Mouse (Mus musculus) intestine, embryonic 14.5 days (tissue): ENCODE results near the gene Sptbn4. TPM values are rescaled to one million over a fixed set of nuclear protein-coding genes. Genes with fewer than 3 reads are reported as not detected.

Experiments used
- ATAC-seq: fragments of 200-750 bp; cut with Nextera tagmentation; replicated peaks from 2 replicates; pipeline ENCODE4 v1.8.0; 2017; ENCODE audit warnings: low read depth, moderate number of reproducible peaks, moderate TSS enrichment, moderate library complexity; ENCODE audit not compliant: low FRiP score, low TSS enrichment
- DNase-seq: peaks from one replicate; pipeline ENCODE4 v3.0.0-alpha.2; 2018; ENCODE audit warnings: low spot score
- H3K27ac ChIP-seq: fragments of 300-500 bp; sonication (generic); 2 replicates; pipeline ENCODE4 v1.5.1; 2014; ENCODE audit warnings: low read depth, mild to moderate bottlenecking, control low read depth
- H3K27me3 ChIP-seq: fragments of 300-500 bp; sonication (generic); replicated peaks from 2 replicates; pipeline ENCODE4 v1.6.1; 2014; ENCODE audit warnings: low read length, control low read depth; ENCODE audit not compliant: control insufficient read depth, insufficient read depth
- H3K36me3 ChIP-seq: fragments of 300-500 bp; sonication (generic); 2 replicates; pipeline ENCODE4 v1.6.1; 2014; ENCODE audit warnings: low read length, control low read depth; ENCODE audit not compliant: control insufficient read depth, insufficient read depth
- H3K4me1 ChIP-seq: fragments of 300-500 bp; sonication (generic); replicated peaks from 2 replicates; pipeline ENCODE4 v1.6.1; 2014; ENCODE audit warnings: low read length, control low read depth, mixed read lengths; ENCODE audit not compliant: control insufficient read depth, insufficient read depth
- H3K4me2 ChIP-seq: fragments of 300-500 bp; sonication (generic); 2 replicates; pipeline ENCODE4 v1.6.1; 2014; ENCODE audit warnings: low read length
- H3K4me3 ChIP-seq: fragments of 300-500 bp; sonication (generic); 2 replicates; pipeline ENCODE4 v1.5.1; 2014; ENCODE audit warnings: low read depth, low read length, control low read depth, mixed read lengths
- H3K9ac ChIP-seq: fragments of 300-500 bp; sonication (generic); 2 replicates; pipeline ENCODE4 v1.6.1; 2014; ENCODE audit warnings: mild to moderate bottlenecking, low read length
- H3K9me3 ChIP-seq: fragments of 300-500 bp; sonication (generic); 2 replicates; pipeline ENCODE4 v1.6.1; 2016; ENCODE audit warnings: low read length, control low read depth; ENCODE audit not compliant: control insufficient read depth
- WGBS: fragments of 180-500 bp; shearing (Covaris S2); extraction: QIAGEN DNeasy Blood & Tissue Kit; methylation state at CpG from one replicate; pipeline ENCODE4 v1.1.7; 2014; 5-methylcytosine and 5-hydroxymethylcytosine counted together
- polyA plus RNA-seq: library from polyadenylated mRNA; unstranded; fragments of >200 nt; fragmentation: Nextera tagmentation; extraction: Ambion mirVana; gene quantifications from 2 replicates; pipeline ENCODE4 v1.2.1, GENCODE M21; 2014

Gene Sptbn4
- polyA plus RNA-seq, 1 experiment from 2014 or later: 0.34 TPM

GRCm38 (mm10) chr7:27328161-27328560 is 119.3 kb downstream of the Sptbn4 start:
- Histone ChIP-seq H3K27me3 (peaks cover 42% of the 10 kb centered on the region), H3K4me1 (peaks cover 16% of the 10 kb centered on the region)
- 87% methylated on average over 11 of the region's 11 CpGs for WGBS

DNA sequence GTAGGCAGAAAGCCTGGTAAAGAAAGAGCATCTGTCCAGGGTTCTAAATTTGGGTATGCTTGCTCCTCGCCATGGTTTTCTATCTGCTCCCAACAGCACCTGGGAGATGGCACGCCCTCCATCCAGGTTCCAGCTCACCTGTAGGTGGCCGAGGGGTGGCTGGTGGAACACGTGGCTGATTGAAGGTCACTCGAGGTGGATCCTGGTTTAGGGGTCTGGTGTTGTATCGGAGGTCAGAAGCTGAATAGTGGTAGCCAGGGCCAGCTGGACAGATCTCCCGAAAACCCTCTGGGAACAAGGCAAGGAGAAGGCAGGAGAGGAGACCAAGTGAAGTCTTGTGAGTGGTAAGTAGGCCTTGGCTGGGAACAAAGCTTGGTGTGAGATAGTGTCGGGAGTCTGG is 120.0 kb downstream of the Sptbn4 start:
- no peak overlapping the region for H3K27ac ChIP-seq
- WGBS: 92% methylated on average over 8 of the region's 8 CpGs
- no peak overlapping the region for H3K9ac ChIP-seq
- no peak overlapping the region for H3K4me3 ChIP-seq
- no peak for DNase-seq
- H3K4me2 ChIP-seq: no peak overlapping the region
- peaks cover 42% of the 10 kb centered on the region for H3K27me3 ChIP-seq
- H3K36me3 ChIP-seq: peaks cover 34% of the 10 kb centered on the region
- no peaks in the 10 kb centered on the region for H3K9me3 ChIP-seq
- no peak for ATAC-seq
- peaks cover 16% of the 10 kb centered on the region for H3K4me1 ChIP-seq

More at GRCm38 (mm10) chr7:27328161-27328560, 119.3 kb downstream of the Sptbn4 start:
- Histone ChIP-seq H3K4me2 (no peak overlapping the region), H3K27ac (no peak overlapping the region), H3K9ac (no peak overlapping the region), H3K4me3 (no peak overlapping the region), H3K9me3 (no peaks in the 10 kb centered on the region), H3K36me3 (peaks cover 28% of the 10 kb centered on the region; the same call in 1 of the 2 replicates)
- ATAC-seq: no peak
- no peak for DNase-seq

- Histone ChIP-seq H3K36me3 (peaks cover 46% of the 10 kb centered on the region), H3K27me3 (peaks cover 42% of the 10 kb centered on the region), H3K27ac (no peak overlapping the region), H3K4me1 (peaks cover 9% of the 10 kb centered on the region), H3K9ac (no peak overlapping the region), H3K4me3 (peak overlapping the region; percentile 3), H3K9me3 (no peaks in the 10 kb centered on the region), H3K4me2 (peak overlapping the region; percentile 14)
- ATAC-seq (no peak), DNase-seq (no peak)
- WGBS: 47% methylated on average over 34 of the region's 34 CpGs
These were observed 121.2 kb downstream of the Sptbn4 start for GRCm38 (mm10) chr7:27326101-27326880.

DNA sequence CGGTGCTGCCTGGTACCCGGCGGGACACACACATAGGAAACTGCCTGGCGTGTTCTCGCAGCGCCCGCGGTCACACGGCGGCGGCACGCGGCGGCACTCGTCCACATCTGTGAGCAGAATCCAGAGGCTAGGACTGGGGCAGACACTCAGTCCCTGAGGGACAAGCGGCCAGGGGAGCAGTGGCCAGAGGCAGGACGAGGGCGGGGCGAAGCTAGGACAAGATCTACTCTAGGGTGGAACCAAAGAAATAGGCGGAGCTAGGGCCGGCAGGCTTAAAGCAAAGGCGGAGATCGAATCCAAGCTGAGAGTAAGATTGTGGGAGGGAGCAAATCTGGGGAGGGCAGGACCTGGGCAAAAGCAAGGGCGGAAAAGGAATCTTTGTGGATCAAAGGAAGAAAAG is 121.8 kb downstream of the Sptbn4 start:
- DNase-seq: no peak
- ATAC-seq: no peak
- Histone ChIP-seq H3K36me3 (peaks cover 50% of the 10 kb centered on the region), H3K4me1 (peaks cover 9% of the 10 kb centered on the region), H3K4me2 (peak overlapping the region; percentile 14), H3K27ac (no peak overlapping the region), H3K9me3 (no peaks in the 10 kb centered on the region), H3K9ac (no peak overlapping the region), H3K4me3 (peak overlapping the region; percentile 3), H3K27me3 (peaks cover 42% of the 10 kb centered on the region)
- 12% methylated on average over 24 of the region's 24 CpGs for WGBS

DNA sequence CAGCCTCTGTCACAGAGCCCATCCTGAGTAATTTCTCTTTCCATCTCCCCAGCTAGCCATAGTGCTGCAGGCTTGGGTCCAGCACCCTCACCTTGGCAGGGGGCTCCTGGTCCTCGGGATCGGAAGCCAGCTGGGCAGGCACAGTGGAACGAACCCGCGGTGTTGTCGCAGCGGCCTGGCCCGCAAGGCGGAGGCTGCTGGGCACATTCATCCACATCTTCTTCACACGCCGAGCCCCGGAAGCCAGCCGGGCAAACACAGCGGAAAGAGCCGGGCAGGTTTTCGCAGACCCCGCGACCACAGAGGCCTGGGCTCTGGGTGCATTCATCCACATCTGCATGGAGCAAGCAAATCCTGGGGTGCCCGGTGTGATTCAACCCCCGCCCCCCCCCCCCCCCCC is 122.6 kb downstream of the Sptbn4 start:
- no peak for DNase-seq
- Histone ChIP-seq H3K9me3 (no peaks in the 10 kb centered on the region), H3K36me3 (peaks cover 50% of the 10 kb centered on the region), H3K4me1 (peaks cover 9% of the 10 kb centered on the region; the same call in 1 of the 2 replicates), H3K4me3 (no peak overlapping the region), H3K4me2 (no peak overlapping the region), H3K27me3 (peaks cover 35% of the 10 kb centered on the region), H3K27ac (no peak overlapping the region), H3K9ac (no peak overlapping the region)
- 51% methylated on average over 20 of the region's 20 CpGs for WGBS
- no peak for ATAC-seq

DNA sequence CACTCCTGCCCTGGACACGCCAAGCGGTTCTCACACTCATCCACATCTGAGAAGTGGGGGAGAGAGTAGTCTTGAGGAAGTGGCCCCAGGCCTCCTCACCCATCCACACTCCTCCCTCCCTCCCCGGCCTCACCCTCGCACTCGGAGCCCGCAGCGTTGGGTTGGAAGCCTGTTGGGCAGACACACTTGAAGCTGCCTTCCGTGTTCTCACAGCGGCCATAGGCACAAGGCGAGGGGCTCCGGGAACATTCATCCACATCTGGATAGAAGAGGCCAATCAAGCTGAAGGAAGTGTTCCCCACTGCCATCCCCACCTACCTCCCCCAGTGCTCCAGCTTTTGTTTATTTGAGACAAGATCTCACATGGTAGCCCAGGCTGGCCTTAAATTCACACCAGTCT is 123.3 kb downstream of the Sptbn4 start:
- no peak overlapping the region for H3K9ac ChIP-seq
- H3K27ac ChIP-seq: no peak overlapping the region
- no peak overlapping the region for H3K4me2 ChIP-seq
- no peak overlapping the region for H3K4me3 ChIP-seq
- no peak for ATAC-seq
- H3K4me1 ChIP-seq: peaks cover 5% of the 10 kb centered on the region; the same call in 1 of the 2 replicates
- no peaks in the 10 kb centered on the region for H3K9me3 ChIP-seq
- 96% methylated on average over 11 of the region's 11 CpGs for WGBS
- no peak for DNase-seq
- peaks cover 31% of the 10 kb centered on the region for H3K27me3 ChIP-seq
- peaks cover 55% of the 10 kb centered on the region for H3K36me3 ChIP-seq

GRCm38 (mm10) chr7:27323001-27323400 is 124.5 kb downstream of the Sptbn4 start:
- 92% methylated on average over 5 of the region's 5 CpGs for WGBS
- ATAC-seq: no peak
- no peaks in the 10 kb centered on the region for H3K9me3 ChIP-seq
- H3K9ac ChIP-seq: no peak overlapping the region
- H3K4me1 ChIP-seq: 0 out of 2 replicates have a peak, but pooled peaks cover 5% of the 10 kb centered on the region
- H3K4me2 ChIP-seq: no peak overlapping the region
- H3K4me3 ChIP-seq: no peak overlapping the region
- no peak overlapping the region for H3K27ac ChIP-seq
- H3K27me3 ChIP-seq: peaks cover 23% of the 10 kb centered on the region
- H3K36me3 ChIP-seq: peaks cover 64% of the 10 kb centered on the region
- no peak for DNase-seq

DNA sequence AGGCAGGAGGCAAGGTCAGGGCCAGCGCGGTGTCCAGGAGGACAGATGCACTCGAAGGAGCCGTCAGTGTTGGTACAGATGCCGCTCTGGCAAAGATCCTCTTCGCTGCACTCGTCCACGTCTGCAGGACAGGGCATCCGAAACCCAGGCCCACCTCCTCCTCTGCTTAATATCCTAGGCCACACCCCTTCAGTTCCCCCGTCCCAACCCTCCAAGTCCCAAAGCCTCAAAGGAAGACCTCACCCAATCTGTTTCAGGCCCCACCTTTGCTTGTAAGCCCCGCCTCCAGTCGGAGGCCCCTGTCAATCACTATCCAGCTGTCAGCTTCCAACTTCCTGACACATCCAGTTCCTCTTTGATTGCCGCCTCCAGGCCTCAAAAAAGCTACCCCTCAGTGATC is 125.2 kb downstream of the Sptbn4 start:
- ATAC-seq (no peak), DNase-seq (no peak)
- H3K9ac ChIP-seq: no peak overlapping the region
- H3K4me3 ChIP-seq: no peak overlapping the region
- H3K27me3 ChIP-seq: peaks cover 17% of the 10 kb centered on the region
- H3K36me3 ChIP-seq: peaks cover 63% of the 10 kb centered on the region
- 0 out of 2 replicates have a peak, but pooled peaks cover 5% of the 10 kb centered on the region for H3K4me1 ChIP-seq
- H3K9me3 ChIP-seq: no peaks in the 10 kb centered on the region
- no peak overlapping the region for H3K27ac ChIP-seq
- no peak overlapping the region for H3K4me2 ChIP-seq
- 25% methylated on average over 13 of the region's 13 CpGs for WGBS

DNA sequence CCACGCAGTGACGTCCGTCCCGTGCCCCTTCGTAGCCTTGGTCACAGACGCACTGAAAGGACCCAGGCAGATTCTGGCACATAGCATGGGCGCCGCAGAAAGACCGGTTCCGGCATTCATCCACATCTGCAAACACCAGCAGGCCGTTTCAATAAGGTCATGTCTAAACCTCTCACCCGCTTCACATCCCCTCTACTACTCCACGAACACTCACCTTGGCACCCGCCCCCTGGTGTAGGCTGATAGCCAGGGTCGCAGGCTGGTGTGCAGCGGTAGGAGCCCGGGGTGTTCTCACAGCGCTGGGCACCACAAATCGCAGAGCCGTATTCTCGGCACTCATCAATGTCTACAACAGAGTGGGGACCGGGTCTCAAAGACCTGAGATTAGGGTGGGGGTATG is 128.1 kb downstream of the Sptbn4 start:
- H3K9ac ChIP-seq: no peak overlapping the region
- peaks cover 61% of the 10 kb centered on the region for H3K36me3 ChIP-seq
- 91% methylated on average over 22 of the region's 22 CpGs for WGBS
- no peak overlapping the region for H3K27ac ChIP-seq
- H3K27me3 ChIP-seq: no peaks in the 10 kb centered on the region
- H3K4me1 ChIP-seq: no peaks in the 10 kb centered on the region
- no peak overlapping the region for H3K4me2 ChIP-seq
- DNase-seq (no peak), ATAC-seq (no peak)
- peaks cover 4% of the 10 kb centered on the region; the same call in 1 of the 2 replicates for H3K9me3 ChIP-seq
- no peak overlapping the region for H3K4me3 ChIP-seq
